Mouse (Mus musculus): ENCODE data around the gene Col23a1.
"Not testable (repeated sequence)": the region's sequence is repeated elsewhere in the genome, so short reads cannot be mapped to it uniquely, and the experiment has no call there.

Col23a1 gene

DNA sequence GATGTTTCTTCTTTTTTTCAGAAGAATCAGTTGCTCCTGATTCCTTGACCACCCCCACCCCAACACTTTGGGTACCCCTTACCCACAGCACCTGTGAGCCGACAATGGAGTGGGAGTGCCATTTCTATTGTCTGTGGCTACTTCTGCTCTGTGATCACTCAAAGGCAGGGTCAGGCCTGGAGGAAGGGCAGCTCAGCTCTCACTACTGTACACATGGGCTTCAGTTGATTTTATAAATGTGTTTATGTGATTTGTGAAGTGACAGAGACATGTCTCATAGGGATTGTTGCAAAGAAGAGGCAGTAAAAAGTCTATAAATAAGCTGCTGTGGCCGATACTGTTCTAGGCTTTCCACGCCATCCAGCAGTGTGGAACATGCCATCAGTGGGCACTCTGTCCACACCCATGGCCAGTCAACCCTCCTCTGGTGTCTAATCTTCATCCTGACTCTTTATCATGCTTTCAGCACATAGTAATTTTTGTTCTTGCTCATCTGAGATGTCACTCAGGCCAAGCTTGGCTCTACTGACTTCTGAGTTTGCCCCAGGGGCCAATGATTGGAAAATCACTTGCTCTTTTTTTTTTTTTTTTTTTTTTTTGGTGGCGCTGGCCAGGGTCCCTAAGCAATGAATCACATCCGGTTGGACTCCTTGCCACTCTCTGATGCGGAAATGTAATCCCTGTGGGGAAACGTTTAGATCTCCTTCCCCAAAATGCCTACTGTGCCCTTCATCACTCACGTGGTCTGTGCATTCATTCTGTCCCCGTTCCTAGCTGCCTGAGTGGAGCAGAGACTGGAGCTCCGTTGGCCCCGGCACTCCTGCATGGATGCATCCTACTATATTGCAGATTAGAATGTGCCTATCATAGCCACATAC lies 40.4 kb downstream of the Col23a1 start:
- no peak for DNase-seq

DNA sequence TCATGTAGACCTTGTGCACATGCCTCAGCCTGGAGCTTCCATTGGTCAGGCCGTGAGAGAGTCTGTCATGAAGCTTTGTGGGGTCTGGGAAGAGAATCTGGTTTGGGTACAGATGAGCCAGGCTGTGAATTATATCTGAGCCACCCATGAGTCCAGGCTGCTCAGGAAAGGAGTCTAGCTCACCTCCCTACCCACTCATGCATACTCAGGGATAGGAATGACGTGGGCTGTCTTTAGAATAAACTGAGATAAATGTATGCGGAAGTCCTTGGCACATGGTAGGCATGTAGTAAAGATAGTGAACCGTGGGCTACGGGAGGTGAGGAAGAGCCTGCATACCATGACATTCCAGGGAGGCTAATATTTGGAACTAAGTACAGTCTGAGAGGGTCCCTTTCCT lies 44.3 kb downstream of the Col23a1 start:
- no peak for DNase-seq

DNA sequence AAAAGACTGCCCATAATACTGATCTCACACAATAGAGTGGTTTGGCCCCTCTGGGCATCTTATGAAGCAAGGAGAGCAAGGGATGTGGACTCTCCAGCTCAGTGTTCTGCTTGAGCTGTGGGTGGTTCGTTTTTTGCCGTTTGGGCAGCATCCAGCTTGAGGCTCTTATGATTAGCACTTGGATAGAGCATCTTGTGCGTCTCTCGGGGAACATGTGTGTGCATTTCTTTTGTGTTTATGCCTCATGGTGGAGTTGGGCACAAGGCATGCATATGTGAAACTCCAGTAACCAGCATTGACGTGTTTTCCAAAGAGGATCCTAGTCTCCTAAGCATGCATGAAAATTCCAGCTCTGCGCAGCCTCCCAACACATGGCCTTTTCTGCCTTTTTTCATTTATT lies 47.9 kb downstream of the Col23a1 start:
- peak; percentile 70 for DNase-seq

DNA sequence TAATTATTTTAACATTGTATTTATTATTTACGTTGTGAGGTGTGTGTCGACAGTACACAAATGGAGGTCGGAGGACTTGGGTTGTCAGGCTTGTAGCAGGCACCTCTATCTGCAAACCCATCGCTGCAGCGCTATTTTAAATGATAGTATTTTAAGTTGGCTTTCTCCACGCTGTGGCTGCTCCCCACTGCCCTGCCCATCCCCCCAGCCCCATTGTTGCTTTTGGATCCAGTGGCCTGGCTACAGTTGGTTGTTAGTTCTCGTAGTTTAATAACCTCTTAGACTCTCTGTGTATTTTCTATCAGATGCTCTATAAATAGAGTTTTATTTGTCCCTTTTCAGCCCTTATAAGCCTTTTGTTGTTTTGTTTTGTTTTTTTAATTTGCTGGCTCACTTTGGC lies 48.7 kb downstream of the Col23a1 start:
- DNase-seq, result no peak

DNA sequence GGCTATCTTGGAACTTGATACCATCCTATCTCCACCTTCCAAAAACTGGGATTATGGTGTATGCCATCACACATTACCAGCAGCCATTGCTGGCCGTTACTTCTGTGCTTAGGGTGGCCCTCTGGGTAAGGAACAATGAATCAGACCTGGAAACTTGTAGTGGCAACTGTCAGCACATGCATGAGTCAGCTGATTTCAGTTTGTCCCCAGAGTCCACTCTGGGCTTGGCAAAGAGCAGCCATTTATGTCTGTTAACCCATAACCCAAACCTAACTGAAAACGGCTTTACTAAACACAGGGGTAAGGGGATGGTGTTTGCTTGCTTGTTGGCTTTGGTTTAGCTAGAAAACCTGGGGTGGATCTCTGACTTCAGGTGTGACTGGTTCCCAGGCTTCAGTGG lies 51.4 kb downstream of the Col23a1 start:
- no peak for DNase-seq

DNA sequence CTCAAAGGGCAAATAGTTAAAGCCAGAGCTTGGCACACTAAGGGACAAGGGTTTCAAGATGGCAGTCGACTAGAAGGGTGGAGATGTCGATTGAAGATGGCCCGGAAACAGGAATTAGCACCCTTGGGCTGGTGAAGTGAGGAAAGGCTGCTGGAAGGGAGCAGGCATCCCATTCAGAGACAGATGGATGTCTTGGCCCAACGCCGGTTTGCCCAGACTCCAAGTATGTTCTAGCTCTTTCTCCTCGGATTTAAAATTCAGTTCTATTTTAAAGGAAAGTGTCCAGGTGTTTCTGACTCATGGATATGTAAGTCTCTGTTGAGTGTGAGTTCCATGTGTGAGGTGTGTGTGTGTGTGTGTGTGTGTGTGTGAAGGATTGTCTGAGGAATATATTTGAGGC lies 53.1 kb downstream of the Col23a1 start:
- peak; percentile 83 for DNase-seq

DNA sequence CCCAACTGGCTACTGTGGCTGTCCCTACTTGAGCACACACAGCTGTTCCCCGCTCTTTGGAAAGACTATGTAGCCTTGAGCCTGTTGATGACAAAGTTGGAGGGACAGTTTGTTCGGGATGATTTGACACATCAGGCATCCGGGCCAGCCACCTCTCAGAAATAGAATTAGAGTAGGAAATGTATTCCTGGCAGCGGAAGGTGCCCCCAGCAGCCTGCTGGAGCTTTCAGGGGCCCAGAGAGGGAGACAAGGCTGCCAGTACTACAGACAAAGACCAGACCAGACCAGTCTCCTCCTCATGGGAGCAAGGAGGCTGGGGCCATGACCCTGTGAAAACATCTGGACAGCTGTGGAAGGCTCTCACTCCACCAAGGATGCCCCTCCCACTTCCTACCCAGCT lies 53.6 kb downstream of the Col23a1 start:
- DNase-seq, result no peak

DNA sequence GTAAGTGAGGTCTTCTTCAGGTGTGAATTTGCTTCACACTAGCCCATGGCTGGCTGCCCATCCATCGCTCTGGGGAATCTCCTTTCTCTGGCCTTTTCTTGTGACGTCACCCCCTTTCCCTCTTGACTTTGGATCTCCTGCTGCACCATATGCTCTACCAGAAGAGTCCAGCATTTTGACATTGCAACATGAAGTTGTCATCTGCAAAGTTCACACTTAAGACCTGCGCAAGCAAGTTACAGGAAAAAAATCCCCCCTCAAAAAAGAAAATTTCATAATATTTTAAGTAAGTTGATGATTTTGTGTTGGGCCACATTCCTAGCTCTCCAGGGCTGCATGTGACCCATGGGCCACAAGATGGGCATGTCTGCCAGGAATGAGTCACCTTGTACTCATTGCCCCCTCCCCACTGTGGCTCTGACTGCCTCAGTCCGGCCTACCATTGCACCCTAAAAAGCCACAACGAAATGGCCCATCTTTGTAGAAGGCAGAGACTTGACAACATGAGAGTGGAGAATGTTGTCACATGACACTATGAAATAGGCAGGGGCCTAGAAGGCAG lies 54.1 kb downstream of the Col23a1 start:
- DNase-seq, result no peak

DNA sequence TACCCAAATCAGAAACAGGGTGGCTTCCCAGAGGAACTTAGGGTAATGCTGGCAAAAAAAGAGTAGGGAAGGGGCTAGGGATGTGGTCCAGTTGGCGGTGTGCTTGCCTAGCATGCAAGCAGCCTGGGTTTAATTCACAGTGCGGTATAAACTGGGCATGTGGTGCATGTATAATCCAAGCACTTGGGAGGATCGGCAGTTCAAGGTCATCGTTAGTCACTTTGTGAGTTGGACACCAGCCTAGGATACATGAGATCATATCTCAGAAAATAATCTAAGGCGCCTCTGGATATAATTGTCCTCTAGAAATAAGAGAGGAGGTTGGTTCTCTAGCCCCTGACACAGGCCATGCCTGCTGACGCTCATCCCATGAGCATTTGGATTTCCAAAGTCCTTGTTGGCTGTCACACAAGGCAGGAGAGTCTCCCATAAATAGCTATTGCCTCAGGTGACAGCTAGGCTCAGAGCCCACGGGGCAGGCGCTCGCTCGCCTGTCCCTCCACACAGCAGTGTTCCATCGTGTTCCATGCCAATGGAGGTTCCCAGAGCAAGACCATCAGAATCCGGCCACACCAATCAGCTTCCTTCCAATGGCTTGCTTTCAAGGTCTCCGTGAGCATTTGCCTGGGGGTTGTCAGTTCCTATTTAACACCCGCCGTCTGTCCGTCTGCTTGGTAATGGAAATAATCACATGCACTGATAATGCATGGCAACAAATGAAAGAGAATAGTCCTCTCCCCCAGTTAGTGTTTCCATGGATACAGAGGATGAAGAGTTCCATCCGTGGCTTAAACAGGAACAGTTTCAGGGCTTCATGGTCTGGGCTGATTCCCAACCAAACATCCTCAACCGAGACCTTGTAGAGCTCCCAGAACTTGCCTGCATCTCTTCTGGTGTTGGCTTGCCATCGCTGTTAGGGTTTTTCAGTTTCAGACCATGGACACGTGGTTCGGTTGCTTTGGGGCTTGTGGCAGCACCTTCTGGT lies 56.1 kb downstream of the Col23a1 start:
- peak; percentile 47 for DNase-seq

DNA sequence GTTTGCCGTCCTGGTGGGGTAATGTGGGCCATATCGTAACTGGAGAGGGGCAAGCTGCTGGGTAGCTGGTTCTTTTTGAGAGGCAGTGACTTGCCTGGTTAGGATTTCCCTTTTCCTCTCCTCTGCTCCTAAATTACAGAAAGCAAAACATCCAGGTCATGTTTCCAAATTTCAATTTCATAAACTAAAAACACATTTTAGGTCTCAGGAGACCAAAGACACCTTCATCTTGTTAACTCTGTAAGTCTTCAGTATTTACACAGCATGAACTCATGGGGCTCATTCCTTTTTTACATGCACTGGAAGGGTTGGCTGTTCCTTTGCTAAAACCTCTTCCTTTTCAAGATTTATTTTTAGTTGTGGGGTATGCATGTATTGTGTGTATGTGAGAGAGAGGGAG lies 58.0 kb downstream of the Col23a1 start:
- no peak for DNase-seq

DNA sequence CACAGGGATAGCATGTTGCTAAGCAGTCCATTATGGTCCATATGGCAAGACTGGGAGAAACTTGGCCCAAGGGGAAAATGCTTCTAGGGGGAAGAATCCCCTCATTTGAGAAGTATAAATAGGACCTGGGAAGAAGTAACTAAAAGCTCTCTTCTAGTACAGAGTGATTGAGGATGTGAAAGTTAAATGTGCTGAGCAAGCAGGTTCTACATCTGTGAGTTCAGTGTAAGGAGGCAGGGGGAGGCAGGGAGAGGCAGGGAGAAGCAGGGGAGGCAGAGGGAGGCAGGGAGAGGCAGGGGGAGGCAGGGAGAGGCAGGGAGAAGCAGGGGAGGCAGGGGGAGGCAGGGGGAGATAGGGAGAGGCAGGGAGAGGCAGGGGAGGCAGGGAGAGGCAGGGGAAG lies 59.9 kb downstream of the Col23a1 start:
- DNase-seq, result no peak

DNA sequence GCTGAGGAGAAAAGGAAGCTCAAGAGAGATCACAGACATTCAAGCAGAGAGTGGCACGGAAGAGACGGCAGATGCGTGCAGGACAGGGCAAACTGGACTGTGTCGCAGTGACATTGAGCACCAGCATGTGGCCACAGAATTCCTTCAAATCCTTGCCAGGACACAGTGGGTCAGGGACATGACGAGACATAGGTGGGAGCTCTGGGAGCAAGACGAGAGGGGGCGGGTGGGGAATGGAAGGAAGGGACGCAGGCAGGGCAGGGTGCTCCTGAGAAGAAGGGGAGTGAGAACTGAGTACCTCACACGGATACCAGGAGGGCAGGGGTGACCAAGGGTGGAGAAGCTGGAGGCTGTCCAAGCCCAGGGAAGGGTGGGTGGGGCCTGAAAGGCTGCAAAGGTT lies 61.4 kb downstream of the Col23a1 start:
- no peak for DNase-seq

DNA sequence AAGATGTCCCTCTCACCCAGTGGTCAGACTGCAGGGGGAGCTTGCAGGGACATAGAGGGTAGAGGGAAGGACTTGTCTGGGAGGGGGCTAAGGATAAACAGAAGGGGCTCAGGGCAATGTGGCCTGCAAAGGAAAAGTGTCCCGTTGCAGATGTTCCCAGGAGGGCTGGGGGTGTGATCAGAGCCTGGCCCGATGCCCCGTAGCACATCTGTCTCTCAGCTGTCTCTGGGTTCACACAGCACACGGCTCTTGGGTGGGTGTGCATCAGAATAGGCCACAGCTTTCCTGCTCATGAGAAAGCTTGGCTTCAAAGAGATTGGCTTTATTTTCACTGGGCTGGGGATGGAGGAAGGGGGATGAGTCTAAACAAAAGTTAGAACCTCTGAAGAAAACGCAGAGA lies 62.1 kb downstream of the Col23a1 start:
- DNase-seq, result no peak

DNA sequence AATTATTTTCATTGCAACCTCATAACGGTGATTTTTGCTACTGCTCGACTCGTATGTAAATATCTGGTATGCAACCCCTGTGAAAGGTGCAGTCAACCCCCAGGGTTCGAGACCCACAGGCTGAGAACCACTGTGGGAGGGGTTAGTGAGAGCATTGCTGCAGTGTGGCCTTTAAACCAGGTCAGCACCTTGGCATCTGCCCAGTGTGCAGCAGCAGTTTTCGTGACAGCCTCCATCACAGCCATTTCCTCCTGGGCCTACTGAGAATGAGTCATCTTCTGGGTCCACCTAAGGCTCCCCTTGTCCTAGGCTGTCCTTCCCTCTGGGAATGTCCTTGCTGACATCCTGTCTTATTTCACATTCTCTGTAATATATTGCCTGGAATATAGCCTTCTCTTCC lies 64.0 kb downstream of the Col23a1 start:
- no peak for DNase-seq

DNA sequence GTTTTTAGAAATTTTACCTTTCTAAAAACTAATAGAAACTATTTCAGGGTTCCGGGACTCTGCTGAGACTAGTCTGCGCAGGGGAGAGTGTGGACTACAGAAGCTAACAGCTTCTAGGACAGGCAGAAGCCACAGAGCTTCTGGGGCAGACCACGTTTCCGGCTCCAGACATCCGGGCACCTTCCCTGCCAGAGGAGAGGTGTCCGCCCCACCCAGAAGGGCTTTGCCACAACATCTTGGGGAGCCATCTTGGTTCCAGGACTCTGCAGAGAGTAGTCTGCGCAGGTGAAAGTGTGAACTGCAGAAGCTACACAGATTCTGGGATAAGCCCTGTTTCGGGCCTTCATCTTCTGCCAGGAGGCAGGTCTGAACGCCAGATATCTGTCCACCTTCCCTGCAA lies 69.3 kb downstream of the Col23a1 start:
- not testable (repeated sequence) for DNase-seq

DNA sequence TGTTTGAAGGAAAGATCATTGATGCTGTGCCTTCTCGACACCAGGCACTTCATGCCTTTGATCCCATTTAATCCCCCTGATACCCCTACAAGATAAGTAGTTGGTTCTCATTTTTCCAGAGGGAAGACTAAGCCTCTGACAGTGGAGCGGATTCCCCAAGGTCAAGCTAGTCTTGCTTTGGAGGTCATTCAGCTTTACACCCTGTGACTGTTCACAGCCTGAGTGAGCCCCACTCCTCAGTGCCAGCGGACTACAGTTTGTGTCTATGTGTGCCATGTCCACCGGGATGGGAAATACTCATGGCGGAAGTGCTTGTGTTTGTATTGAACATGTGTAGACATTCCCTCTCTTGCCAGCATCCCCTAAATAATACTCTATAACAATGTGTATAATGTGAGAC lies 74.6 kb downstream of the Col23a1 start:
- no peak for DNase-seq

DNA sequence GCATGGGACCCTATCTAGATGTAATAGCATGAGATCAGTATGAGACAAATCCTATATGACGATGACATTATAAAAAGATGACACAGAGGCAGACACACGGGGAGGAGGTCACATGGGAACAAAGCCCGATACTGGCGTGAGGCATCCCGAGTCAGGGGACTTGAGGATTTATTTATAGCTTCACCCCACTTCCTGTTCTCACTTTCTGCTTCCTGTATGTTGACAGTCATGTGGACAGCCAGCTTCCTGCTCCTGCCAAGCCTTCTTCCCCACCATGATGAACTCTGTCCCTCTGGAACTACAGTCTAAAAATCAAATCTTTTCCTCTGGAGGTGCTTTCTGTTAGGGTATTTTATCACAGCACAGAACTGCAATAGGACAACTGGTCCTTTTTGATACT lies 77.6 kb downstream of the Col23a1 start:
- no peak for DNase-seq

DNA sequence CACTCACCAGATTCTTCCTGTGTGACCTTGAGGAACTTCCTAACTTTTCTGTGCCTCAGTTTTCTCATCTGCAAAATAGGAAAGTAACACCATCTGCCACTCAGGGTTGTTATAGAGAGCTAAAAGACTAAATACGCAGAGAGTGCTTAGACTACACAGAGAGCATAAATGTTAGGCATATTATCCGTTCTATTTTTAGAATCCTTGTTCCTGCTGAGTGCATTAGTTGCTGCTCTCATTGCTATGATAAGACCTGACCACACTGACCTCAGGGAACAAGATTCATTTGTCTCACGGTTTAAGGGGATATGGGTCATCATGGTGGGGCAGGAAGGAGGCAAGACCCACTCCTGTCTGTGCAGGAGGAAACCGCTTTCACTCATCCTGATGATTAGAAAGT lies 80.6 kb downstream of the Col23a1 start:
- no peak for DNase-seq

DNA sequence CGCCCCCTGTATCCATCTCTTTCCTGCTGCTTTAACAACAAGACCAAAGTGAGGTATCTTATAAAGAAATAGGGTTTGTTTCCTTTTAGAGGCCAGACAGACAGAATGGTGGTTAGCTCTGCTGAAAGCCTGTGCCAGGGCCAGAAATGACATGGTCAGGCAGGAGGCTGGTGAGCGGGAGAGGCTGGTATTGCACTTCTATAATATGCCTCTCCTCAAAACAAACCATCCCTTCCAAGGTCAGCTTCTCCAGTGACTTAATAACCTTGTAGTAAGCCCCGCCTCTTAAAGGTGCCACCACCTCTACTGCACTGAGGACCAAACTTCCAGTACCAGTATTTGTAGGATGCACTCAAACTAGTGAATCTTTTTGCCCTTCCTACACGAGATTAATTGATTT lies 81.6 kb downstream of the Col23a1 start:
- DNase-seq, result no peak

DNA sequence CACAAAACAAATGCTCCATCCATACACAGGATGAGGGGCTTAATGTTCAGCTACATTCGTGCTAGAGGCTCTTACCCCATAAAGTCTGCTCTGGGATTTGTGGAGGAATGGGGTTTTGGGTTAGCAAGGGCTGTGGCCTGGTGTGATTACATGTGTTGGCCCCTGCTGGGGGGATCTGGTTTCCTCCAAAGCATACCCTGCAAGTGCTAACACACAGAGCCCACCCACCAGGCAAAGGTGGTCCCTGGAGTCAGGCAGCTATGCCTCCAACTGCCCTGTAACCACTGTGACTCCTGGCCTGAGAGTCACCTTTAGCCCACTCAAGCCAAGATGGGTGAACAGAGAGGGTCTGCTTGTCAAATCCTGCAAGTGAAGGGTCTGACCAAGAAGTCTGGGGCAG lies 82.2 kb downstream of the Col23a1 start:
- DNase-seq, result no peak

DNA sequence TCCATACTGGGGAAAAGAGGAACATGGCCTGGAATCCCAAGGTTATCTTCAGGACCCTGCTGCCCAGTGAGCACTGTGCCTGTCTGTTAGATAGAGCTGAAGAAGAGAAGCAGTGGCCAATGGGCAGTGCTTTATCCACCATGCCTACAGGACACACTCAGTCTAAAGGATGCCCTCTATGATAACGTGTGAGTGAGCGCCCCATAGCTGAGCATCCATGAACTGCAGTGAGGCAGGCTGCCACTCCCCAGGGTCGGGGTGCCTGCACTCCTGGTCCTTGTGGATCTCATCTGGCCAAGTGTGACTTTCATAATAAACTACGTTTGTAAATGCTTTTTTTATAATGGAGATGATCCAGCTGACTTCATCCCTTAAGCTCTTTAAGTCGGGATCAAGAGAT lies 87.5 kb downstream of the Col23a1 start:
- DNase-seq, result no peak

DNA sequence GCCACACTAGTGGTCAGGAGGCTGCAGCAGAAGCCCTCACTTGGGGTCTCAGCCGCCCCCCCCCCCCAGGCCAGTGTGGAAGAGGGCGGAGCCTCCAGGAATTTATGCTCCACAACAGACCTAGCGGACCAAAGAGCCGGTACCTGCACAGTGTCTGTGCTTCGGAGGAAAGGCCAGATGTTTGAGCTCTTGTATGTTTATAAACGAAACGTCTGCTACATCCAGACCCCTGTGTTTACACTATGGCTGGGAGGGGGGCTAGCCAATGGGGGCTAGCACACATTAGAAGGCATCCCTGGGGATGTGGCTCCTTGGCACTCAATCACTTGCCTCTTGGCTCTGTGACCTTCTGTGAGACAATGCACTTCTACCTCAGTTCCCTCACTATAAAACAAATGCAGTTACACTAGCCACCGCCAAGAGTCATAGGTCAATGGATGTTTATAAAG lies 99.2 kb downstream of the Col23a1 start:
- no peak for DNase-seq

DNA sequence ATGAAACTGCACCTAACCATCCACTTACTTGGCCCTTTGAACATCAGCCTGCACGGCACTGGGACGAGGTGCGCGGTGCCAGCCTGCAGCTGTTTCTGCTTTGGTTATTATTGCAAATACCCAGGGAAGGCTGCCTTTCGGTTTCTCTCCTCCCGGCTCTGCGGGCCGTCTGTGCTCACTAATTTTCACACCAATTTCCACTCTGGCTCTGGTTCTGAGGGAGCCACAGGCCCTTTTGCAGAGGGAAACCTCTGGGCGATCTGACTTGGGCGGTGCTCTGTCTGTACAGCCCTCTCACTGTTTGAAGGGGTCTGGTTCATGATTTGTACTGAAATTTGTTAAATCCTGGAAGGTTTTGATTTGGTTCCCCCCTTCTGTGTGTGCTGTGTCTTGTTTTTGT lies 100.0 kb downstream of the Col23a1 start:
- no peak for DNase-seq

DNA sequence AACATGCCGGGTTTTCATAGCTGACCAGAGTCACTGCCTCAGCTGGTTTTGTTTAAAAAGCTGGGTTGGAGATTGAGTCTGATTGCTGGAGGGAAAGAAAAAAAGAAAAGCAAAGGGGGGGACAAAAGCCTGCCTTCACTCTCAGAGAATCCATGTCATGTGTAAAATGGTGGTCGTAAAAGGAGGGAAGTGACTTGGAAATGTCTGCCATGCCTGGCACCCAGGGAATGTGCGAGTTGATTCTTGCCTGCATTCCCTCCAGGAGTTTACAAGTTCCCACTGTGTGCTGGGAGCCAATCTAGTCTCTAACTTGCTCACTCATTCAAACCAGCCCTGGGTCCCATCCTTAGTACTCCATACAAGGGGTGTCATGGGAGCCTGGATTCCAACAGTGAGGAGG lies 100.8 kb downstream of the Col23a1 start:
- DNase-seq, result no peak

Measured in layer of hippocampus, adult 9-11 months (tissue).